Mouse (Mus musculus) MEL (cell line): Measurements from ENCODE around the gene Eef1akmt3. TPM values are rescaled to one million over a fixed set of nuclear protein-coding genes. Genes with fewer than 3 reads are reported as not detected.

Experiments used
- DNase-seq: peaks from one replicate; pipeline ENCODE4 v3.0.0; 2011; ENCODE audit warnings: low read depth, low spot score
- H3K27ac ChIP-seq: 2 replicates; pipeline ENCODE4 v1.5.1; 2012; ENCODE audit warnings: low read depth, mild to moderate bottlenecking, control low read depth, low read length, moderate library complexity; ENCODE audit not compliant: control insufficient read depth
- H3K27me3 ChIP-seq, 2 experiments: fragments of 150-350 bp in 1 of 2; sonication (generic) in 1 of 2; 2 replicates each; pipeline ENCODE4 v1.6.1; 2012; ENCODE audit warnings: low read length in 2 of 2, mild to moderate bottlenecking in 2 of 2, improper control_type of control experiment in 1 of 2, moderate library complexity in 1 of 2; ENCODE audit not compliant: insufficient read depth in 2 of 2, control insufficient read depth in 1 of 2
- H3K36me3 ChIP-seq, 2 experiments: 2 replicates each; pipeline ENCODE4 v1.6.1; 2012 to 2014; ENCODE audit warnings: low read length in 2 of 2, improper control_type of control experiment in 1 of 2, inconsistent platforms in 1 of 2, mild to moderate bottlenecking in 1 of 2; ENCODE audit not compliant: insufficient read depth in 2 of 2, control insufficient read depth in 1 of 2
- H3K4me1 ChIP-seq, 2 experiments: fragments of 150-350 bp in 1 of 2; sonication (generic) in 1 of 2; 2 replicates each; pipeline ENCODE4 v1.6.1; 2012; ENCODE audit warnings: low read length in 2 of 2, improper control_type of control experiment in 1 of 2, mild to moderate bottlenecking in 1 of 2; ENCODE audit not compliant: insufficient read depth in 2 of 2, control insufficient read depth in 1 of 2
- H3K4me3 ChIP-seq, 2 experiments: fragments of 150-350 bp in 1 of 2; sonication (generic) in 1 of 2; 2 replicates each; pipeline ENCODE4 v1.5.1; 2012; ENCODE audit warnings: low read depth in 2 of 2, low read length in 2 of 2, mild to moderate bottlenecking in 2 of 2, moderate library complexity in 2 of 2, control low read depth in 1 of 2, improper control_type of control experiment in 1 of 2; ENCODE audit not compliant: control insufficient read depth in 1 of 2, insufficient read depth in 1 of 2
- H3K79me2 ChIP-seq: 2 replicates; pipeline ENCODE4 v1.6.1; 2012; ENCODE audit warnings: mild to moderate bottlenecking, low read length, moderate library complexity; ENCODE audit not compliant: control insufficient read depth, poor library complexity, insufficient read depth
- H3K9ac ChIP-seq: 2 replicates; pipeline ENCODE4 v1.6.1; 2012; ENCODE audit warnings: low read depth, mild to moderate bottlenecking, control low read depth, low read length, moderate library complexity; ENCODE audit not compliant: control insufficient read depth, poor library complexity, severe bottlenecking
- H3K9me3 ChIP-seq: fragments of 150-350 bp; sonication (generic); replicated peaks from 2 replicates; pipeline ENCODE4 v1.6.1; 2012; ENCODE audit warnings: mild to moderate bottlenecking, low read length, improper control_type of control experiment, moderate library complexity; ENCODE audit not compliant: insufficient read depth
- BHLHE40 ChIP-seq: IDR thresholded peaks from 2 replicates; pipeline ENCODE4 v1.6.1; 2012; ENCODE audit warnings: low read depth, mild to moderate bottlenecking, inconsistent platforms, low read length, improper control_type of control experiment, borderline replicate concordance
- E2F4 ChIP-seq: IDR thresholded peaks from 2 replicates; pipeline ENCODE4 v1.6.1; 2011; ENCODE audit warnings: low read depth, low read length, improper control_type of control experiment, borderline replicate concordance
- JUND ChIP-seq: IDR thresholded peaks from 2 replicates; pipeline ENCODE4 v1.6.1; 2011; ENCODE audit warnings: low read depth, mild to moderate bottlenecking, improper control_type of control experiment, low read length
- MAX ChIP-seq: IDR thresholded peaks from 2 replicates; pipeline ENCODE4 v1.6.1; 2011; ENCODE audit warnings: low read length, improper control_type of control experiment
- MYB ChIP-seq: IDR thresholded peaks from 2 replicates; pipeline ENCODE4 v1.6.1; 2011; ENCODE audit warnings: mild to moderate bottlenecking, low read depth, low read length, improper control_type of control experiment
- NRF1 ChIP-seq: IDR thresholded peaks from 2 replicates; pipeline ENCODE4 v1.6.1; 2014; ENCODE audit warnings: low read depth, mild to moderate bottlenecking, inconsistent platforms, low read length, improper control_type of control experiment, moderate library complexity; ENCODE audit not compliant: poor library complexity, insufficient read depth, severe bottlenecking
- POLR2AphosphoS2 ChIP-seq: IDR thresholded peaks from 2 replicates; pipeline ENCODE4 v1.6.1; 2011; ENCODE audit warnings: low read length, improper control_type of control experiment
- TBP ChIP-seq: IDR thresholded peaks from 2 replicates; pipeline ENCODE4 v1.8.0; 2011; ENCODE audit warnings: low read depth, low read length, improper control_type of control experiment
- USF1 ChIP-seq: IDR thresholded peaks from 2 replicates; pipeline ENCODE4 v1.6.1; 2014; ENCODE audit warnings: low read depth, mild to moderate bottlenecking, inconsistent platforms, low read length, improper control_type of control experiment, moderate library complexity
- ZKSCAN1 ChIP-seq: IDR thresholded peaks from 2 replicates; pipeline ENCODE4 v1.6.1; 2012; ENCODE audit warnings: low read depth, mild to moderate bottlenecking, inconsistent platforms, low read length, improper control_type of control experiment, moderate library complexity
- ZNF384 ChIP-seq: IDR thresholded peaks from 2 replicates; pipeline ENCODE4 v1.6.1; 2012; ENCODE audit warnings: low read depth, mild to moderate bottlenecking, inconsistent platforms, low read length, improper control_type of control experiment
- polyA plus RNA-seq, 2 experiments: library from polyadenylated mRNA; stranded (reverse) in 1 of 2; unstranded in 1 of 2; fragments of >175 nt in 1 of 2; fragments of >200 nt in 1 of 2; gene quantifications; 2 replicates each; pipeline versions ENCODE4 v1.2.1 to v1.2.4; 2012; ENCODE audit warnings: low replicate concordance in 2 of 2, low read depth in 1 of 2; ENCODE audit not compliant: insufficient read length in 2 of 2, insufficient read depth in 1 of 2, missing spikeins in 1 of 2
- total RNA-seq: library from RNA; depleted of rRNA; stranded (reverse); fragments of 300-350 nt; gene quantifications from 2 replicates; pipeline ENCODE4 v1.2.3, GENCODE M21; 2012

Gene Eef1akmt3
- total and polyA plus RNA-seq, 3 experiments = 0.27 to 2.3 TPM; not detected in 1

- no peak for DNase-seq
- H3K9me3 ChIP-seq = no peaks in the 10 kb centered on the region
- TF ChIP-seq ZKSCAN1 (no peak), JUND (no peak), NRF1 (no peak), ZNF384 (no peak), E2F4 (no peak), USF1 (no peak), POLR2AphosphoS2 (no peak), MYB (no peak), TBP (no peak), BHLHE40 (no peak), MAX (no peak)
- H3K4me3 ChIP-seq = no peak overlapping the region
- no peak overlapping the region for H3K27ac ChIP-seq
- H3K36me3 ChIP-seq = peaks cover 0 to 8% of the 10 kb centered on the region in 2 experiments; a peak in 3 of 4 replicates
- no peak overlapping the region for H3K9ac ChIP-seq
- no peaks in the 10 kb centered on the region for H3K27me3 ChIP-seq
- peaks cover 3 to 16% of the 10 kb centered on the region in 2 experiments; a peak in 3 of 4 replicates for H3K4me1 ChIP-seq
- H3K79me2 ChIP-seq = peaks cover 11% of the 10 kb centered on the region
Measured at GRCm38 (mm10) chr10:126988513-126989165, 52.7 kb downstream of the Eef1akmt3 start.

- TF ChIP-seq POLR2AphosphoS2 = no peak
- TF ChIP-seq E2F4 = no peak
- H3K36me3 ChIP-seq = peaks cover 0 to 8% of the 10 kb centered on the region in 2 experiments; a peak in 3 of 4 replicates
- no peak overlapping the region for H3K9ac ChIP-seq
- DNase-seq = peak; percentile 39
- H3K4me1 ChIP-seq = peaks cover 4 to 16% of the 10 kb centered on the region in 2 experiments; a peak in 3 of 4 replicates
- no peaks in the 10 kb centered on the region for H3K9me3 ChIP-seq
- H3K27ac ChIP-seq = no peak overlapping the region
- H3K27me3 ChIP-seq = no peaks in the 10 kb centered on the region
- peaks cover 18% of the 10 kb centered on the region for H3K79me2 ChIP-seq
- H3K4me3 ChIP-seq = no peak overlapping the region
Measured at GRCm38 (mm10) chr10:126987183-126988118, 53.9 kb downstream of the Eef1akmt3 start.
